Mouse (Mus musculus) left cerebral cortex, adult 6 months (tissue): Measurements from ENCODE around the gene Ms4a5. TPM values are rescaled to one million over a fixed set of nuclear protein-coding genes. Genes with fewer than 3 reads are reported as not detected.

ENCODE experiments used
- long read RNA-seq, 2 experiments: library from polyadenylated mRNA; unstranded; transcript quantifications; one replicate each; pipeline ENCODE4 v2.0.0; 2019 to 2020
- polyA plus RNA-seq: library from polyadenylated mRNA; unstranded; fragments of <200 nt; fragmentation: Nextera tagmentation; gene quantifications from 2 replicates; pipeline ENCODE4 v1.2.3, GENCODE M21; 2021

The Ms4a5 gene
- polyA plus RNA-seq = not detected in 2 replicates
- long read RNA-seq, experiment 1 = 0 reads
- long read RNA-seq, experiment 2 = 0 reads

GRCm38 (mm10) chr19:11283773-11284172 lies at the start of gene Ms4a5:
Gene Ms4a5 (minus strand): TSS chr19:11283873.

GRCm38 (mm10) chr19:11314354-11314753 lies 30.7 kb upstream of the Ms4a5 start, which contains the start of gene Ms4a14:
Gene Ms4a14 (minus strand): TSS chr19:11314454.

DNA sequence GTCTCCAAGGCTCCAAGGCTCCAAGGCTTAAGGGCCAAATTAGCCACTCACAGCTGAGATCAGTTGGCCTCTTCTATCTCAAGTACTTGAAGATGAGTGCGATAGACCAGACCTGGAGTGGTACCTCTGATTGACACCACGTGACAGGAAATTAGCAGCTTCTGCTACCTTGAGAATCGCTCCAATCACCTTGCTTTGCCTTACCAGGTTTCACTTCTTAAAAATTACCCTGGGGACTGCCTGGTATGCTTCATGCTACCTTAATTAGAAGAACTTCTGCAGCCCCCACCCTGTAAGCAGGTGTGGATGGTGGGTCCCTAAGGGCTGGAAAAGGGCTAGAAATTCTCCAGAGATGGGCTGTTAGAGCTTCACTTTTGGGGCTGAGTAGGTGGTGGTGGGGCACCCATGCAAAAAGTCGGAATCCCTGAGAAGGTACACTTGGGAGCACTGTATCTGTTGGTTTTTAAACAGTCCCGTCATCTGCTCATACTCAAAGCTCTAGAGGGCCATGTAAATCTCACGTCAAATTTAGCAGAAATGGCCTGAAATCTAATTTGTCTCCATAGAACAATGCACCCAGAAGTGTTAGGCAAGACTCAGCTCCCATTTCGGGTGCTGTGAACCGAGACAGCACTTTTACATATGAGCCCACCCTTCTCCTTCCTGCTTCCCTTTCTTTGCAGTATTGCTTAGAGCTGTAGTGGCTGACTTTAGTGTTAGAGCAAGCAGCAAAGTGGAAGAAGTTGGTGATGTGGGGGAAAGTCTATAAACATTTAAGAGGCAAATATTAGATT lies 17.4 kb downstream of the Ms4a5 start, which contains the start of gene Ms4a1:
TSS of gene Ms4a1 (minus strand) at position 190 of the 794 bp plus-strand sequence.

GRCm38 (mm10) chr19:11232348-11232747 lies 51.3 kb downstream of the Ms4a5 start, which contains the start of gene Ms4a12:
Gene Ms4a12 (minus strand): TSS chr19:11232448.

Other genes starting within 250 kb of the Ms4a5 start
- gene Ms4a8a, start 202.8 kb downstream of the Ms4a5 start, polyA plus RNA-seq = not detected in 2 replicates
- not detected in 2 replicates for gene 1700017D01Rik, start 153.0 kb downstream of the Ms4a5 start, polyA plus RNA-seq
- gene 1700025F22Rik, start 118.6 kb downstream of the Ms4a5 start, polyA plus RNA-seq = not detected in 2 replicates
- not detected in 2 replicates for gene Ms4a13, start 87.1 kb downstream of the Ms4a5 start, polyA plus RNA-seq
- not detected in 2 replicates for gene Ms4a12, start 51.4 kb downstream of the Ms4a5 start, polyA plus RNA-seq
- gene Ms4a1, start 17.6 kb downstream of the Ms4a5 start, polyA plus RNA-seq = not detected in 2 replicates
- not detected in 2 replicates for gene Ms4a14, start 30.6 kb upstream of the Ms4a5 start, polyA plus RNA-seq
- 1.0 and 1.7 TPM in 2 replicates for gene Ms4a7, start 52.3 kb upstream of the Ms4a5 start, polyA plus RNA-seq
- gene Ms4a4a, start 91.7 kb upstream of the Ms4a5 start, polyA plus RNA-seq = 0.26 and 0.46 TPM in 2 replicates
- 0.06 TPM in 1 of 2 replicates, not detected in the other for gene Ms4a4c, start 120.9 kb upstream of the Ms4a5 start, polyA plus RNA-seq
- not detected in 2 replicates for gene Ms4a4b, start 159.7 kb upstream of the Ms4a5 start, polyA plus RNA-seq
- gene Ms4a6c, start 185.5 kb upstream of the Ms4a5 start, polyA plus RNA-seq = 0.59 and 0.72 TPM in 2 replicates
- 0.28 and 0.63 TPM in 2 replicates for gene Gm8369, start 202.1 kb upstream of the Ms4a5 start, polyA plus RNA-seq
- gene Ms4a6b, start 232.6 kb upstream of the Ms4a5 start, polyA plus RNA-seq = 1.2 and 2.2 TPM in 2 replicates